ENCODE assay signal across 8 mouse cellular contexts in genomic region chr1:183296465-183296864, GRCm38 (mm10). TPM values are rescaled to one million over a fixed set of nuclear protein-coding genes. Genes with fewer than 3 reads are reported as not detected.
DNase-seq lines count a peak whose midpoint lies in the region; ATAC-seq and TF ChIP-seq lines count a peak whose summit lies in the region.

Aida (plus strand) TSS chr1:183296590.

- H3K27ac ChIP-seq in bone marrow, adult 2 months (ENCODE audit: control insufficient read depth, insufficient read depth, low read depth, low read length, poor library complexity), result peak within 1 kb of the TSS; percentile 67
- H3K27ac ChIP-seq in forebrain, embryonic 15.5 days (replicated peaks), result peak within 1 kb of the TSS; percentile 80
- H3K27ac ChIP-seq in hindbrain, embryonic 10.5 days, result peak within 1 kb of the TSS; percentile 86

- H3K4me3 ChIP-seq in bone marrow, adult 2 months (replicated peaks; ENCODE audit: control insufficient read depth, low read depth, low read length), result peak within 1 kb of the TSS; percentile 83
- H3K4me3 ChIP-seq in forebrain, embryonic 15.5 days, result peak within 1 kb of the TSS; percentile 49
- H3K4me3 ChIP-seq in hindbrain, embryonic 10.5 days, result peak within 1 kb of the TSS; percentile 59

- 1% methylated on average over 26 of the region's 26 CpGs for WGBS in bone marrow, adult 2 months
- WGBS in forebrain, embryonic 15.5 days, result under 1% methylated on average over 26 of the region's 26 CpGs
- WGBS in hindbrain, embryonic 10.5 days, result under 1% methylated on average over 26 of the region's 26 CpGs

- peak within 1 kb of the TSS; percentile 58 for H3K9ac ChIP-seq in forebrain, embryonic 15.5 days (replicated peaks)

- peak within 1 kb of the TSS; percentile 49 for H3K4me2 ChIP-seq in forebrain, embryonic 15.5 days (replicated peaks)

- TF ChIP-seq CTCF in bone marrow, adult 2 months (IDR thresholded peaks at IDR 0.05; ENCODE audit: control insufficient read depth, insufficient read depth, low read length), result no peak

- peak in 1 of 2 experiments; percentile 43 for DNase-seq in adrenal gland, adult 18-20 months (ENCODE audit: low spot score in 2 of 2)
- no peak for DNase-seq in adrenal gland, adult (ENCODE audit: inconsistent age in 2 of 2, low spot score in 1 of 2)
- no peak for DNase-seq in hindbrain, embryonic 10.5 days (ENCODE audit: low spot score)
- DNase-seq in left cerebral cortex, adult 9 months (ENCODE audit: low spot score in 2 of 2), result peak; percentile 11 to 36
- DNase-seq in lung, postnatal 4 days, result peak; percentile 52 to 70
- peak; percentile 63 to 68 for DNase-seq in spleen, postnatal 36 days (ENCODE audit: low spot score in 2 of 2)

- ATAC-seq in forebrain, embryonic 15.5 days (replicated peaks), result peak; percentile 20

- H3K9me3 ChIP-seq in forebrain, embryonic 15.5 days, result no peaks in the 10 kb centered on the region
- H3K9me3 ChIP-seq in hindbrain, embryonic 10.5 days, result no peaks in the 10 kb centered on the region

- no peaks in the 10 kb centered on the region for H3K27me3 ChIP-seq in forebrain, embryonic 15.5 days
- H3K27me3 ChIP-seq in hindbrain, embryonic 10.5 days (ENCODE audit: insufficient read depth, poor library complexity, severe bottlenecking), result no peaks in the 10 kb centered on the region

- H3K4me1 ChIP-seq in bone marrow, adult 2 months (ENCODE audit: control insufficient read depth, insufficient read depth, low read length), result no peaks in the 10 kb centered on the region
- H3K4me1 ChIP-seq in forebrain, embryonic 15.5 days, result no peaks in the 10 kb centered on the region
- 0 out of 2 replicates have a peak, but pooled peaks cover 6% of the 10 kb centered on the region for H3K4me1 ChIP-seq in hindbrain, embryonic 10.5 days (replicated peaks)

- H3K36me3 ChIP-seq in forebrain, embryonic 15.5 days, result peaks cover 22% of the 10 kb centered on the region
- peaks cover 27% of the 10 kb centered on the region for H3K36me3 ChIP-seq in hindbrain, embryonic 10.5 days

- no peak for TF ChIP-seq POLR2A in bone marrow, adult 2 months (IDR thresholded peaks at IDR 0.05; ENCODE audit: borderline replicate concordance, control insufficient read depth, low read depth, low read length)

RNA-seq across cellular contexts. Expression of gene Aida, which starts in this region (rescaled TPM):
- total RNA-seq in adrenal gland, adult 18-20 months (2021), result 10 to 100 TPM; 52.7 to 57.8 TPM
- 20.8 and 29.3 TPM in 2 replicates for polyA plus RNA-seq in bone marrow, adult 2 months (2011; ENCODE audit: insufficient read depth, insufficient read length, low replicate concordance, missing spikeins)
- 54.0 and 55.5 TPM in 2 replicates for polyA plus RNA-seq in forebrain, embryonic 15.5 days (2015; fragmentation: Nextera tagmentation; extraction: Ambion mirVana)
- polyA plus RNA-seq in hindbrain, embryonic 10.5 days (2016; fragmentation: Nextera tagmentation; extraction: Ambion mirVana), result 45.5 and 47.7 TPM in 2 replicates

Comparison
In these comparisons a context has a peak if more than half of its experiments do, and no peak if none do; other contexts are left out.
1. DNase-seq: peak in left cerebral cortex, adult 9 months (2 of 2), lung, postnatal 4 days (2 of 2) and spleen, postnatal 36 days (2 of 2); none in adrenal gland, adult (0 of 2) and hindbrain, embryonic 10.5 days (single experiment).
2. Peak in every context shown above with its lines, with median percentiles within 50 percentile points of each other: H3K27ac ChIP-seq and H3K4me3 ChIP-seq.